Mouse (Mus musculus) liver, embryonic 13.5 days (tissue): ENCODE measurements at regions not wholly inside any gene's neighbourhood (a gene's known extent, or its start where the extent isn't known, plus 50 kb on each side); places are given as distances from the start of the nearest gene placed in this dataset.

Experiments used
- ATAC-seq: fragments of 200-750 bp; cut with Nextera tagmentation; 2 replicates; pipeline ENCODE4 v1.8.0; 2017; ENCODE audit warnings: low read depth, mild to moderate bottlenecking, moderate number of reproducible peaks, moderate library complexity
- DNase-seq: peaks from one replicate; pipeline ENCODE4 v3.0.0; 2022
- H3K27ac ChIP-seq: fragments of 300-500 bp; sonication (generic); 2 replicates; pipeline ENCODE4 v1.5.1; 2015; ENCODE audit warnings: moderate library complexity, mild to moderate bottlenecking, inconsistent platforms
- H3K27me3 ChIP-seq: fragments of 300-500 bp; sonication (generic); 2 replicates; pipeline ENCODE4 v1.6.1; 2015; ENCODE audit warnings: mild to moderate bottlenecking, inconsistent platforms
- H3K36me3 ChIP-seq: fragments of 300-500 bp; sonication (generic); 2 replicates; pipeline ENCODE4 v1.6.1; 2015; ENCODE audit warnings: mild to moderate bottlenecking, inconsistent platforms
- H3K4me1 ChIP-seq: fragments of 300-500 bp; sonication (generic); replicated peaks from 2 replicates; pipeline ENCODE4 v1.6.1; 2015; ENCODE audit warnings: inconsistent platforms
- H3K4me2 ChIP-seq: fragments of 300-500 bp; sonication (generic); 2 replicates; pipeline ENCODE4 v1.6.1; 2015; ENCODE audit warnings: inconsistent platforms, mild to moderate bottlenecking, moderate library complexity
- H3K4me3 ChIP-seq: fragments of 300-500 bp; sonication (generic); replicated peaks from 2 replicates; pipeline ENCODE4 v1.5.1; 2015; ENCODE audit warnings: mild to moderate bottlenecking, inconsistent platforms
- H3K9ac ChIP-seq: fragments of 300-500 bp; sonication (generic); 2 replicates; pipeline ENCODE4 v1.6.1; 2015; ENCODE audit warnings: mild to moderate bottlenecking, inconsistent platforms
- H3K9me3 ChIP-seq: fragments of 300-500 bp; sonication (generic); replicated peaks from 2 replicates; pipeline ENCODE4 v1.6.1; 2016; ENCODE audit warnings: inconsistent platforms
- WGBS: fragments of 180-500 bp; shearing (Covaris S2); methylation state at CpG from one replicate; pipeline ENCODE4 v1.1.7; 2015; ENCODE audit not compliant: insufficient replicate concordance; 5-methylcytosine and 5-hydroxymethylcytosine counted together

DNA sequence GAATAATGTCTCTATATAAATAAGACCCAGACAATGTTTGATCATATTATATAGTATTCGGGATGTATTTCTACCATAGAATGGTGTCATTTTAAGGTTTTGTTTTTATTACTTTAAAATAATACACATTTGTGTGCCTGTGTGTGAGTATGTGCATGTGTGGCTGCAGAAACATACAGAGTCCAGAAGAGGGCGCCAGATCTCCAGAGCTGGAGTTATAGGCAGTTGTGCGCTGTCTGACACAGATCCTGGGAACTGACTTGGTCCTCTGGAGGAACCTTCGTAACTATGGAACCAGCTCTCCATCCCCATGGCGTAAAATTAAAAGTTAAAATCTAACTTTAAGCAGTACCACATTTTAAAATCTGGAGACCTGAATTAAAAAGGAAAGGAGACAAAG, 58.4 kb upstream of the Igsf21 start:
- 65% methylated on average over 5 of the region's 5 CpGs for WGBS

DNA sequence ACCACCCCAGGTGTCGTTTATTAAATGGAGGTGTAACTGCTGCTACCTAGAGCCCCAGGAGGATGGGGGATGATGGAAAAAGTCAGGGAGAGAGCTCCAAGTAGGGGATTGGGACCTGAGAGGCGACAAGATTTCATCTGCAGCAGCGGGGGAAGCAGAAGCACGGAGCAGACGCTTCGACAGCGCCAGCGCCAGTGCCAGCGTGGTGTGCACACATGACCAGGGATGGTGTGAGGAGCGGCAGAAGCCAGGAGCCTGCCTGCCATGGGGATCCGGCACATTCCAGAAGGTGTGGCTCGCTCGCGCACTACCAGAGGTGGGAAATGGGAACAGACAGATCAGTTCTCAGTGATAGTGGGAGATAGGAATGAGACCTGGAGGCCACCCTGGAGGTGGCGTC, 55.1 kb upstream of the Igsf21 start:
- H3K27ac ChIP-seq = no peak overlapping the region
- H3K4me1 ChIP-seq = no peaks in the 10 kb centered on the region
- H3K27me3 ChIP-seq = no peaks in the 10 kb centered on the region
- no peak for ATAC-seq
- no peak overlapping the region for H3K4me2 ChIP-seq
- H3K4me3 ChIP-seq = no peak overlapping the region
- no peaks in the 10 kb centered on the region for H3K36me3 ChIP-seq
- peaks cover 28% of the 10 kb centered on the region for H3K9me3 ChIP-seq
- WGBS = 72% methylated on average over 15 of the region's 15 CpGs
- no peak for DNase-seq
- no peak overlapping the region for H3K9ac ChIP-seq

More for the DNA sequence above, 58.4 kb upstream of the Igsf21 start:
- ATAC-seq = no peak
- peaks cover 37% of the 10 kb centered on the region for H3K9me3 ChIP-seq
- H3K9ac ChIP-seq = no peak overlapping the region
- DNase-seq = no peak
- no peak overlapping the region for H3K4me3 ChIP-seq
- no peaks in the 10 kb centered on the region for H3K36me3 ChIP-seq
- no peak overlapping the region for H3K27ac ChIP-seq
- no peak overlapping the region for H3K4me2 ChIP-seq
- no peaks in the 10 kb centered on the region for H3K4me1 ChIP-seq
- H3K27me3 ChIP-seq = no peaks in the 10 kb centered on the region

DNA sequence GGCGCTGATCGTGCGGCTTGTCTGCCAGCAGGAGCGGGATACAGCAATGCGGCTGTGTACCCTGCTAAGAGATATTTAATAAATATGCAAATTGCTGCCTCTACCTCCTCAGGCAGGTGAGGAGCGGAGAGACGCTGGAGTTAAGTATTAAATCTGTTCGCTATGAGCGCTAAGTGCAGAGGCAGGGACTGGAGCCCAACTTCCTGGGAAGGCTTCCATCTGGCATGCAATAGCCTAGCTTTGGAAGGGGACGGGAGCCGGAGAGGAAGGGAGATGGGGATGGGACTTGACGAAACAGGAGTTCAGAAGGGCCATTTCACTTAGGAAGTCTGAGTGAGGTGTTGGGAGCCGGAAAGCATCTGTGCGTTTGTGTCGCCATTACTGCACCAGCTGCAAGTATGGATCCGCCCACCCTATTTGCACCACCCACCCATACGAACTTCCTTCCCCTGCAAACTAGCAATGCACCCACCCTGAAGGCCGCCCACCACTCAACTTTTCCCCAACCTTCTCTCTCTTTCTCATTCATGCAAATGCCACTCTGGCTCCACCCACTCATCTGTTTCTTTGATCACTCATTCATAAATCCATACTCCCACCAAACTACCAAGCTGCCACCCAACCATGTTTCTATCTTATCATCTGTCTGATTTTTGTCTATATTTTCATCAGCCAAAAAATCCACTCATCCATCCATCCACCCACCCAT, 51.5 kb upstream of the Igsf21 start:
- no peak overlapping the region for H3K9ac ChIP-seq
- no peaks in the 10 kb centered on the region for H3K4me1 ChIP-seq
- DNase-seq = no peak
- no peak for ATAC-seq
- H3K27me3 ChIP-seq = no peaks in the 10 kb centered on the region
- WGBS = 70% methylated on average over 18 of the region's 18 CpGs
- H3K9me3 ChIP-seq = peaks cover 20% of the 10 kb centered on the region
- no peaks in the 10 kb centered on the region for H3K36me3 ChIP-seq
- H3K4me3 ChIP-seq = no peak overlapping the region
- no peak overlapping the region for H3K4me2 ChIP-seq
- no peak overlapping the region for H3K27ac ChIP-seq
